Mouse (Mus musculus) right cerebral cortex, postnatal 10 days (tissue): ENCODE measurements at regions not wholly inside any gene's neighbourhood (a gene's known extent, or its start where the extent isn't known, plus 50 kb on each side); places are given as distances from the start of the nearest gene placed in this dataset.
A peak's percentile ranks its signal among the peaks of the same experiment; 100 is the strongest.

Experiments used
- DNase-seq, 2 experiments: peaks; one replicate each; pipeline ENCODE4 v3.0.0; 2021; ENCODE audit warnings: low spot score in 2 of 2

DNA sequence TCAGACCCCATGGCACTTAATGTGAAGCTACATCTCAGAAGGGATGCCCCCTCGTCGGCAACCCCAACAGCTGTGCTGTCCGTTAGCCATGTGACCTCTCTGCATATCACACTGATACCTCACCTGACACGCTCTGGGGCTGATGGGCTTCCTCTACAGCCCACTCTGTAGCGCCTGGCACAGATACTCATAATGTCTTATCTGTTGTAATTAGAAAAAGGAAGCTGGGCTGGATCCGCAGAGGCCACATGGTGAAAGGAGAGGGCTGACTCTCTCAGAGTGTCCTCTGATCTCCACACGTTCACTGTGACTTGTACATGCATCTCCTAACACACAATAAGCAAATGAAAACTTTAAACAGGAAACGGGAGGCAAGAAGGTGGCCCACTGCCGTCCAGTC, 126.5 kb upstream of the Meis1 start:
- DNase-seq = no peak

DNA sequence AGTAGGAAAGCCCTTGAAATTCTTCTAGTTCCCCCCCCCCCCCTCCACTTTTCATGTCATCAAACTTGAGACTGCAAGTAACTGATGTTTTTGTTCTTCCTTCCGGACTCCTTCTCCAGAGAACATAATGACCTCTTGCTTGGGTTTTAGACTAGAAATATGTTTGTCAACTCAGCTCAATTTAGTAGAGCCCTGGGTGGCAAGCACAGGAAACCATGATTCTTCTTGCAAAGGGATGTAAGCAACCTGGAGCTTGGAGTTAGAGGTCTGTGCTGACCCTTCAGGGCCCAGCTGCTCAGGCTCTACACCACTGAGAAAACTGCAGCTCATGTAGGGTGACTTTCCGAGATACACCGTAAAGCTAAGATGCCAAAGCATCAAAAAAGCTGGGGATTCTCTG, 127.2 kb upstream of the Meis1 start:
- DNase-seq = no peak

DNA sequence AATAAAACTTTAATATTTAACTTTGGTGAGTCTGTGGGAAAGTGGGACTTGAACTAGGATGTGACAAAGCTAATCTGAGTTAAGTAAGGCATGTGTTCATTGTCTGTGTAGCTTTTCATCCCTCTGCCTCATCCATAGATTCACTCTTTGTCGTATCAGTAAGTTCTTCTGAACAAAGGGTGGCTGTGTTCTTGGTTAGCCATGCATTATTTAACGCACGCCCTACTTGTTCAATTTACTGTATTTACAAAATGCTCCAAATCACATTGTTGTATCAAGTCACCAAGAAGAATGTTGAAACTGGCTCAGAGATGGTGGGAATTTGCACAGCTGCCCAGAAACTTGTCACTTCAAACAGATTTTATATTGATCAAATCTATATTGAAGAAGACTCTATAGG, 132.2 kb upstream of the Meis1 start:
- DNase-seq = no peak

DNA sequence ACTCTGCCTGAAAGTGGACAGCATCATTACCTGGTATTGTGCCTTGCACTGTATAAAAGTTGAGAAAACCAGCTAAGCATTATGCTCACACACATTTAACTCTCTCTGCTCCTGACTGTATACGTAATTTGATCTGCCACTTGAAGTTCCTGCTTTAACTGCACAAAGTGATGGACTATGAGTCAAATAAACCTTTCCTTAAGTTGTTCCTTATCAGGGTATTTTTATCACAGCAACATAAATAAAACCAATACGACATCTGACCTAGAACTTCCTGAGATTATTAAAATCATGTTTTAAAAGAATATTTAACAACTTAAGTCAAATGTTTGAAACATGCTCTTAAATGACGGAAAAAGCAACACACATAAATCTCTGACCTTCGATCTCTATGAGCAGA, 134.9 kb upstream of the Meis1 start:
- DNase-seq = no peak

DNA sequence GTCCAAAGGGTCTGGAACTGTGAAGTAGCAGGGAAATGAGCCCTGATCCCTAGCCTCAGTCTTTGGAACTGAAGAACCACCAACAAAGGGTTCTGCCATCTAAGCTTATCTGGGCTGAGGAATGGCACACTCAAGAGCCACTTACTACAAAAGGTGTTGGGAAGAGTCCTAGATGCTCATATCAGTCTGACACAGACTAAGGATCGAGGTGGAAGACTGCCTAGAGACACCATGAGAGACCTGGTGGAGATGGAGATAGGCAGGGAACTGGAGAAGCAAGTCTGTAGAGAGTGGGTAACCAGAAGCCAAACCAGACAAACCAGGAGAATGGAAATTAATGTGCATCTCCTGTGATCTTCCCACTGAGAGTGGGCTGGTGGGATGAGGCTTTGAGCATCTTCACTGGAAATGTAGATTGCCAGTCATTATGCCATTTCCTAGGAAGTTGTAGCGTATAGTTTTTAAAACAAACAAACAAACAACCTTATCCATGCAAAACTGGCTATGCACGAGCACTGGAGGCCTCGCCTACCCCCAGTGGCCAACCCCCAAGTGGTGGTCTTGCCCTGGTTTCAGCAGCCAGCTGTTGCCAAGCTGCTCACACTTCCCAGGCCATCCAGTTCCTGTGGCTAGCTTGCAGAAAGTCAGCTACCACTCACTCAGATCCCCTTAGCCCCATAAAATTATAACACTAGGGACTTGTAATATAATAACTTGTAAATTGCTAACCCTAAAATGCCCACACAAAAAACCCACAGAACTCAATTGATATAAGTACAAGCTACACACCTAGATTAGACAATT, 136.2 kb upstream of the Meis1 start:
- DNase-seq = no peak

DNA sequence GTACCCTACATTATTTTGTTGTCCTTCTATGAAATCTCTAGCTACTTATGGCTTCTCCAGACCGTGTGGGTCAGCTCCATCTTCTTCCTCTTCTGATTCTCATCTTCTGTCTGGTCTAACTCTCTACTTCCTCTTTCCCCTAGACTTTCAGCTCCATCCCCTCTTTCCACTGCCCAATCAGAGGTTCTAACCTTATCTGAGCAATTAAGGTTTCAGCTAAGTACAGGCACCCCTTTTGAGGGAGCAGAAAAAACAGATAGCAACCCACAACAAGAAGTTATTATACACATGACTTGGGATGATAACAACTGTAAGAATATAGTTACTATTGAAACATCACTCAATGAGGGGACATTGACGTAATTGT, 136.8 kb upstream of the Meis1 start:
- DNase-seq = no peak

DNA sequence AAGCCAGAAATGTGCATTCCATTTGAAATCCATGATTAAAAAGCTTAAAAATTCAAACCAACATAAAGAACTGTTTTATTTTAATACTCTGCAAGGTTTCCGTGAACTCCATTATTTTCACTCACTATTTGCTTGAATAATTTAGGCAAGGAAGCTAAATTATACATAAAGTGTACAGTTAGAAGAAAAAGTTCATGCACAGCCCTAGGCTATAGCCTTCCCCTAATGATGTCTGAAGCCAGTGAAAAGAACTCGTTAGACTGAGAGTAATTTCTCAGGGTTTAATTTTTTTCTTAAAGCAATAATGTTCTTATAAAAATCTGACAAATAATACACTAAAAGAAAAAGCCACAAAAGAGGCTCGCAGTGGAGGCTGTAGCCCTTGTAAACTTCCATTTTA, 141.4 kb upstream of the Meis1 start:
- no peak for DNase-seq

DNA sequence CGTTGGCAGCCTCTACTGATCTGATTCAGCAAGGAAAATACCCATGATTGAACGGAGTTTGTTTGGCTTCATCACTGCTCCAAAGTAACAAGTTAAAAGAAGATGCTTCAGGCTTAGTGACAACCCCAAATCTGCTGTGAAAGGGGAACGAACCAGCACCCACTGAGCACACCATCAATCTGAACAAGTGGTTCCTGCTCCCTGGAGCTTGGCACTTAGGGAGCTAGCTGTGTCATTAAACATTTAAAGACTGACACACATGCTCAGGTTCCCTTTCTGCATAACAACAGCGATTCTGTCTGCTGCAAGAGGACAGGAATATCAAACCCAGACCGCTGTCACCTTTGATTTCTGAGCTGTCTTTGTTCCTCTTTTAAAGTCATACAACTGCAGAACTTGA, 141.9 kb upstream of the Meis1 start:
- DNase-seq = no peak

DNA sequence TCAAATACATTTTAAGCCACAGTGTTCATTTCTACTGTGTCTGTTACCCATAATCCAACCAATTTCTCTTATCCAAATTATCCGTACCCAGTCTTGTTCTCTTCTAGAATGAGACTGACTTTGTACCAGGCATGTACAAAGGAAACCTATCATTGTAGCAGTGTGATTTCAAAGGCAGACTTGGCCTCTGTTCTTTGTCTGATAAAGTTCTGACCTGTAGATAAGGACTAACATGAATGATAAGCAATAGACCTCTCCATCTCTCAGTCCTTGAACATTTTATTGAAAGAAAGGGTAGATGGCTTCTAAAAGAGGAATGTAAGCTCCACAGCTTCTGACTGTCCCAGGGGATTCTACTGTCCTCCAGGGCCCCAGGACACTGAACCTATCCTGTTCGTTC, 152.2 kb upstream of the Meis1 start:
- DNase-seq = no peak

DNA sequence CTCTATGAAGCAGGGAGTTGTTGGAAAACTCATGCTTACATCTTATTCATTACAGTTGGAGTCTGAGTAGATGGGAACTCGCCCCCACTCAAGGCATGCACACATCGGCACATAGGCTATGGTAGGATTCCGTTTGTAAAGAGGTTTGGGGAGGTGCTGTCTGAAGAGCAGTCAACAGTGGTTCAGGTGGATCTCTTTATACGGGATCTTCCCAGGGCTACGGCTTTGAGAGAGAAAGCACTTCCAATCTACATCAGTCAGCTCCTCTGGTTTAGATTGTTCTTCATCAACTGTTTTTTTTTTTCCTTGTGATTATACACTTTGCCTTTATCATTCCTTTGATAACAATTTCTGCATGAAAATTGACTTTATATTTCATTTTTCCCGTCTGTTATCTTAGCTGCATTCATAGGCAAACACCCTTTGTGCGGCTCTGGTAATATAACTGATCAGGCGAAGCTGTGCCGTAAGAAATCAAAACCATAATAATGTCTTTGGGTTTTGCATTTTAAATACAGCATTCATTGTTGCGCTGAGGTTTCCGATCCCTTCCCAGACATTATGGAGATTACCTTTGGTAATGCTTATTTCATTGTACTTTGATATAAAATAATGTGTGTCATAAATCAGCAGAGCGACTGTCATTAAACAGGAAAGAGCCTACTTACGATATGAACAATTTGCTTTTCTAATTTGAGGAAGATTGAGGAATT, 155.7 kb upstream of the Meis1 start:
- DNase-seq = no peak

DNA sequence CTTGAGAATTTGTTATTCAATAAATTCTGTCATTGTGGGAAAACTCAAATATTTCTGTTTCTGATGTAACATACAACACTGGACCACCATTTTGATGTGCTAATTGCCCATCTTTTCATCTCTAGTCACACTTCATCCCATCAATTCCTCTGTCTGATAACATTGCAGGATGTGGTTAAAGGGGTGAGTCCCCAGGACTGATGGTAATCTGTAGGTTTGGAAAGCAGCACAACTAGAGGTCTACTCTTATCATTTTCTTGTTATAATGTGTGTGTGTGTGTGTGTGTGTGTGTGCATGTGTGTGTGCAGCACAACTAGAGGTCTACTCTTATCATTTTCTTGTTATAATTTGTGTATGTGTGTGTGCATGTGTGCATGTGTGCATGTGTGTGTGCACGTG, 160.5 kb upstream of the Meis1 start:
- DNase-seq = no peak

DNA sequence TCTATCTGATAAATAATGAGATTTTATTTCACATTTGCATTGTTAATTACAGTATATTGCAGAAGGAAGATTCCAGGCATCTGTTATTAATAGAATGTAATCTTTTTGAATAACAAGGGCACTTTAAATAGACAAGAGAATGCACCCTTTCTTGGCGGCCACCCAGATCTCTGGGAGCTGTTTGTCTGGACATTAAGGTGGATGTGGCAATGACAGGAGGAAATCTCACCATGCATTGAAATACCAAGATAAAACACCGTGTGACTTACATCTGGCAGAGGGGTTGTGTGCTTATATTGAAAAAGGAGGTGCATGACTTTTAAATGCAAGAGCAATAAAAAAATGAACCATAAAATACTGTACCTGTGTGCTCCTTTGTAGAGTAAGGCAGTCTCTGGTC, 171.0 kb upstream of the Meis1 start:
- no peak for DNase-seq

DNA sequence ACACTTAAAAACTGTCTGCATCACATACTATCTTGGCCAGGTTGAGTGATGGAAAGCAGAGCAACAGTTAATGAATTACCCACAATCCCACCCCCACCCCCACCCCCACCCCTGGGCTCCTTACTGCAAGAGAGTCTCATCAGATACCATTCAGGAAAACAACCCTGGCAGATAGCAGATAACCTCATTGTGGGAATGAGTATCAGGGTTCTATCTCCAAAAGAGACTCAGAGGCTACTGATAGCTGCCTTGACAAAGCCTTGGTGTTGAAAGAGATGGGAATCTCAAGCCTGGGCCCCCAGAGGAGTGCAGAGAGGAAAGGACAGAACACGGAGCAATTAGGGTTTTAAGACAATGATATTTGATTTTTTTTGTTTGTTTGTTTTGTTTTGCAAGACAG, 175.7 kb upstream of the Meis1 start:
- DNase-seq = no peak

DNA sequence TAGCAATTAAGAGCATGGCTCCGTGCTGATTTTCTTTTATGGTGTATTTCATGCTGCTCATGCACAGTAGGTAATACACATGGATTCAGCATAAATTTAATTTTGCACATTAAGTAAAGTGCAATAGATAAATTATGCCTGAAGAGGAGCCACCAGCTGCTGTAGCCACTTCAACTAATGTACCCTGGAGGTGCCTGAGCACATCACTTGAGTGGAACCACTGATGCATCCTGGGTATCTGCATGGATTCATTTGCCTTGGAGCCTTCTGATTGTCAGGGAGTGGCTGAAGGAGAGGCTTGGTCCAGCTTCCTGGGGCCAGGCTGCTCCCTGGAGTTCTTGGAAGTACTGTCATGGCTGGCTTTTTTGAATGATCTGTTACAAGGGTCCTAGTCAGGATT, 179.0 kb upstream of the Meis1 start:
- DNase-seq = no peak

DNA sequence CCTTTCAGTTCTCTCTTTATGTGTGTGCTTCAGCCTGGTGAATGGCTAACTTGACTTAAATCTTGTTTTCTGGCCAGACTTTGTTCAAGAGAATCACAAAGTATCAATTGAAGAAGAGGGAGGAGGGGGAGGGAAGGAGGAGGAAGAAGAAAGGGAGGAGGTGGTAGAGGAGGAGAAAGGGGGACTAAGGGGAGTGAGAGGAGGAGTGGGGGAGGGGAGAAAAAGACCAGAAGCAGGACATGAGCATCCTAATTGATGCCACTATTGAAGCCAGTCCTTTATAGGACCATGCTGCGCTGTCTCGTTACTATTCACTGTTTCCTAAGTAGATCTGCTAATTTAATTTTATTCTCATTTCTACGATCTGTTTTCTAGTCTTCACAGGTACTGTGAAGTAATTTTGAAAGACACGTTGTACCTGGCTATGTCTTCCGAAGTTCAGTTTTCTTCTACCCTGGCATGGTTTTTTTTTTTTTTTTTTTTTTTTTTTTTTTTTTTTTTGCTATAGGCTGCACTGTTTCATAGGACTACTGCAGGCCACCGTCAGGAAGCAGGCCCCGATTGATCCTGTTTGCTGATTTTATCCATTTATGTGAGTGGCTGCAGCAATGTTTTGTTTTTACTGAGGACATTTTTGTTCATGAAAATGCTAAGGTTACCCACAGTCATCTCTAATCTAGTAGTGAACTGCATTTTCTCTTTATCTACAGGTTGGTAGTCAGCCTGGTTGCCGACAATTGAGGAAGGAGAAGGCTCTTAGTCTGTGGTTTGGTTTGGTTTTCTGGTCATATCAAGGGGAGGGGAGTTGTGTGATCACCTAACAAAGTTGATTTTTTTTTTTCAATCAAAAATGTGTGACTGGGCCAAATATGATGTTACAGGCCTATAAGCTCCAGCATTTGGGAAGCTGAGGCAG, 184.1 kb upstream of the Meis1 start:
- no peak for DNase-seq

DNA sequence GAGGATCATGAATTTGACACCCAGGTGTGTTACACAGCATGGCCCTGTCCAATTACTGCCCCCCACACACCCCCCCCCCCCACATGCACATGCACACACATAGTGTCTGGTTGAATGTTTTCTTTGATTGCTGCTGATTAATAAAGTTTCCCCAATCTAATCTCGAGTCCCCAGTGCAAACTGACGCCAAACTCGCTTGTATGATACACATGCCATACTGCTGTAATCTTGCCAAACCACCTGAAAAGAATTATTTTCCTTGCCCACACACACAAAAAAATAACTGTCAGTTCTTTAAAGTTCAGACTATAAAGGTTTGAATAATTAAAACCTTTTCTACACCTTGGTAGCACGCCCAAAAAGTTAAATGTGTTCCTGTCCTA, 184.7 kb upstream of the Meis1 start:
- DNase-seq = no peak

DNA sequence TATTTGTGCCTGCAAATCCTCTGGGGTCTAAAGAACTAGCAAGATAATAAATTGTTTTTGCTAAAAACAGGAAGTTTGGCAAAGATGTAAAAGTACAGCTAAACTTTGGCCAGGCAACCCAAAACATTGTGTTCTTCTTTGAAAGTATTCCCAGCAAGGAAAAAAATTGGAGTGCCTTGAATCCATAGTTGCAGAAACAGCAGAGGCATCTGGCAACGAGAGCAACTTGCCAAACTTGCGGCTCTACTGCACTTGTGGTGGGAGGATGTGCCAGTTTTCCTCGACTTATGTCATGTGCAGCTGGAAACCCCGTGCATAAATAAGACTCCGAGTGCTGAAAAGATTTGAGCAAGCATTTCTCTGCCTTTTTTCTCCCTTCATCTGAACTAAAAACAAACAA, 185.2 kb upstream of the Meis1 start:
- peak; percentile 77 to 84 for DNase-seq

DNA sequence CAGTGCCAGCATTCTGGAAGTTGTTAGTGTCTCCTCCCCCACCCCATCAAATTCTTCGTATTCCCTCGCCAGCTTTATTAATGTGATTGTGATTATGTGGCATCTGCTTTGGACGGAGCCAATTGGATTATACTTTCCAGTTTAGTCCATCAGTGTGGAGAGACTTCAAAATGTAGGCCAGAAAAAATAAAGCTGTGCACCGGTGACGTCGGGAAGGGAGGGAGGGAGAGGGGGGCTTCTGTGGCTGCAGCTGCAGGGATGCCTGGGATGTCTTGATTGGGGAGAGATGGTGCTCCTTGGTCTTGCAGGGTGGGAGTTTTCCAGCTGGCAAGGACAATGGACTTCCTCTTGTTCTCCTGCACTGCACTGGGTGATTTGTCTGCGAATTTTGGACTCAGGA, 185.7 kb upstream of the Meis1 start:
- DNase-seq = peak in 1 of 2 experiments; percentile 28

DNA sequence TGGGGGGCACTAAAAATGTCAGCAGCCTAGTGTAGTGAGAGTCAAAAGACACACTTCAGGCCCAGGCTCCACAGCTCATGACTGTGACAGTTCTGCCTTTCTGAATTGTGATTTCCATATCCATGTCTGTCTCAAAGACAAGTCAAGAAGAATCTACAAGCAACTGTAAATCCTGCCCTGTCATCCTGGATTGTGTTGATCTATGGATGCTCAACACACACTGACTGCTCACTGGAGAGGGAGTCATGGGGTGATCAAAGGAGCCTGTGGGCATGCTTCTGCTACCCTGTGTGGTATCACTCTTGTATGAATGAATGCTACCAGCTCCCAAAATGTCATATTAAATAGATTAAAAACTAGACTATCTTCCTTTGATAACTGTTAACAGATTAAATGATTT, 186.4 kb upstream of the Meis1 start:
- DNase-seq = no peak

DNA sequence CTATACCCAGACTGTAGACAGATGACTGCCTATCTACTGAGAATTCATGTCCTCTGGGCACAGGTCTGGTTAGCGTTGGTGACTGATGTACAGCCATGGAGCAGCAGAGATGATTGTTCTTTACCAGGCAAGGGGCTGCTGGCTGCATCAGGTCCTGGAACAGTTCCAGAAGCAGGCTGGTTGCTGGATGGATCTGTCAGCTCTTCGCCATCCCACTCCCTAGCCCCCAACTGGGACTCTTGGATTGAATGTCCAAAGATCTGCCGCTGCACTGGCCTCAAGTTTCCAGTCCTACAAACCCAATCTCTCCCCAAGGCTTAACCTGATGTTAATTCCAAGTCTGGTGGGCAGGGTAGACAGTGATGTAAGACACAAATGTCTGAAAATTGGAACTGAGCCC, 200.7 kb upstream of the Meis1 start:
- DNase-seq = no peak

DNA sequence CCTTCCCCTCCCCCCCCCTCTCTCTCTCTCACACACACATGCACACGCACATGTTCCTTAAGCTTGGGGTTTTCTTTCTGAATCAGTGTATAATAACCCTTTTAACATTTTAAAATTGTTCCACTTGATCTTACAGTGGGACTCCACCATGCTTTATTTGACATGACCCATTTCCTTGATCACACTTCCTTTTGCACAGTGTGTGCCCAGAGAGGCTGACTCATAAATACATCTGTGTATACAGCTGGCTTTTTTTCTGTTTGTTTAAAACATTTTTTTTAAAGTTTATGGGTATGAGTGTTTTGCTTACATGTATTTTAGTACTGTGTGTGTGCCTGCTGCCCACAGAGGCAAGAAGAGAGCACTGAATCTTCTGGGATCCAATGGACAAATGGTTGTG, 202.7 kb upstream of the Meis1 start:
- no peak for DNase-seq

DNA sequence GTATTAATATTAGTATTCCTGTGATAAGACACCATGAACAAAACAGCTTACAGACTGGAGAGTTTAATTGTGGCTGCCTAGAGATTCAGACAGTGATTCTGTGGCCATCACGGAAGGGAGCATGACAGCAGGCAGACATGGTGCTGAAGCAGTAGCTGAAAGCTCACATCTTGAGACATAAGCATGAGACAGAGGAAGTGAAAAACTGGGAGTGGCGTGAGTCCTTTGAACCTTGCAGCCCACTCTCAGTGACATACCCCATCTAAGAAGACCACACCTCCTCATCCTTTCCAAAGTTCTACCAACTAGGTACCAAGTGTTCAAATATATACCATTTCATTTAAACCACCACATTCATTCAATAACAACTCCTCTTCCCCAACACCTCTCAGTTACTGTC, 208.0 kb upstream of the Meis1 start:
- DNase-seq = no peak

DNA sequence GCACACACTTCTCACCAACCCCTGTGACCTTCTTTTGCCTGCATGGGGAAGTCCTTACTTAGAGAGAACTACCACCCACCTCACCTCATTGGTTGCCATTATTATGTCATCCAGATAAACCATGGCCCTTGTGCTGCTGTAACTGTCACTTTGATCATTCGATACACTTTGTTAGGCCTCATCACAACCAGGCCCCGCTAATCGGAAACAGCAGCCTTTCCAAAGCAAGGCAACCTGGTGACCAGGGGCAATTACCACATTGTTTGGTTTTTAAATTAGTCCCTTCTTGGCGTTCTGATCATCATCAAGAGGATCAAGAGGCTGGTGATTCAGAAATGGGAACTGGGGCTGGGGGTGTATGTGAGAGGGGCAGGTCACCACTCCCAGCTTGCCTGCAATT, 208.9 kb upstream of the Meis1 start:
- DNase-seq = no peak
